Mouse (Mus musculus): ENCODE measurements around the gene Alyref.

Gene Alyref

DNA sequence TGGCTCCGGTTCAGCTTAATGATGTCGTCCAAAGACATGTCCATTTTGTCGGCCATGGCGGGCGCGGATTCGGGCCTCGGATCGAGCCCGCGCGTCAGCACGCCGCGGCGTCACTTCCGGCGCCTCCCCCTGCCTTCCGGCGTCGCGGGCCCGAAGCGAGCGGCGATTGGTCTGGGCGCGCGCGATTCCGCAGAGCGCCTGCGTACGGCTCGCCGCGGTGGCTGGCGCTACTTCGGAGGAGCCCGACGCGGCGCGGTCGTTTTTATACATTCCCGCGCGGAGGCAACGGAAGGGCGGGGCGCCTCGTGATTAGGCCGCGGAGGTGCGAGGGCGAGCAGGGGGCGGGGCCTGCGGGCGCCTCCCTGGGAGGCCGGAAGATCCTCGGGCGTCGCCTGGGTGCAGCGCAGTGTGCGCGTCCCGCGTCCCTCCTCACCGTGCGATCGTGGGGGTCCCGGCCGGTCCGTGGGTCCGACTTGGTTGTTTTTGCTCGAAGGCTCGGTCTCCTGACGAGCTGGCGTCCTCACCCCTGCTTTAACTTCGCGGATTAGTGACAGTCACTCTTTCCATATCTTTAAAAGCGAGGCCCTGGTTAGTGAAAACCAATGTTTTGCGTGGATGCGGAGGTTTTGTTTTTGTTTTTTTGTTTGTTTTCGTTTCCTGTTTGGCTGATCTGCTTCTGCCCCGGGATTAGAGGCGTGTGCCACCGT lies at the start of gene Alyref, which contains the start of gene Anapc11:
TSS of gene Alyref (minus strand) at position 83 of the 707 bp plus-strand sequence.
TSS of gene Anapc11 (plus strand) at position 139 of the 707 bp plus-strand sequence.
- peak; percentile 88 to 94 for DNase-seq (ENCODE audit: low spot score in 2 of 2)

DNA sequence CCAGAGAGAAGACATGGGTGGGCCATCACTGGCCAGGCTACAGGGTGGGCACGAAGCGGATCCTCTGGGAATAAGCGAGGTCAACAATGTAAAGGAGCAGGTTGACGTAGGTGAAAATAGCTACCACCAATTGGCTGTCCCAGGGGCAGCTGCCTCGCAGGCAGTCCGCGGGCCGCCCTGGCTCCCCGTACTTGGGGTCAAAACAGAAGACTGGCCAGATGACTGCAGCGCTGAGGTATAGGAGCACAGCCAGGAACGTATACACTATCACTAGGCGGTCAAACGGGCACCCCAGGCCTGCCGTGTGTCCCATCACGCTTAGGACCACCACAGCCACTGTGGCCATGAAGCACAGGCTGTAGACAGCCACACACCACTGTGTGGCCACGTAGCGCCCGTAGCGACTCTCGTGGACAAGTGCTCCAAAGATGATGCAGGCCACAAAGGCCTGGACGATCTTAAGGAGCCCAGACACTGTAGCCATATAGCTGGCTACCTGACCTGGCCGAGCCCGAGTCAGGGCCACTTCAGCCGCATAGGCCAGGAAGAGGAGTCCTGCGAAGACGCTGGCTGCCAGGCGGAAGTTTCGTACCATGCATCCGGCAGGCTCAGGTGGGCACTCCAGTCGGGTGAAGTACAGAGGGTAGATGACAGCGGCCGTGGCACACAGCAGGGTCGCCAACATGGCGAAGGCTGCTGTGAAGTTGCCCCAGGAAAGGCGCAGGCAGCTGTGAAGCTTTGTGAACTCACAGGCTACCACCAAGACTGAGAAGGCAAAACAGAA lies 49.1 kb upstream of the Alyref start:
- DNase-seq (ENCODE audit: low spot score in 2 of 2) = no peak

DNA sequence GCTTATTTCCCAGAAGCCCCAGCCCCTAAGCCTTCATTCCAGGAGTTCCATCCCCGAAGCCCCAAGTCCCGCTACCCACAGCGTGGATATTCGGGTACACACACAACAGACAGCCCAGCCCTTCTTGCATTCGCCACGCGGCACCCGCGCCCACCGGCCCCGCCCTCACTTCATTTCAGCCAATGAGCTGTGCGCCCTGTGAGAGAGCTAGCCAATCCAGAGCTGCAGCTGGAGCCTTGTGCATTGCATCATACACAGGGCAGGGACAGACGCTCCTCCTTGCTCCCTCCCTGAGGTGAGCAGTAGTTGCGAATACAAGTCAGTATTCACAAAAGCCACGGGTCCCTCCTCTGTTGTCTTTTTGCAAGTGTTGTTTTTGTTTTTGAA lies 45.4 kb upstream of the Alyref start, which contains the start of gene Pycr1:
TSS of gene Pycr1 (minus strand) at position 169 of the 387 bp plus-strand sequence.
- peak; percentile 92 to 95 for DNase-seq (ENCODE audit: low spot score in 2 of 2)

DNA sequence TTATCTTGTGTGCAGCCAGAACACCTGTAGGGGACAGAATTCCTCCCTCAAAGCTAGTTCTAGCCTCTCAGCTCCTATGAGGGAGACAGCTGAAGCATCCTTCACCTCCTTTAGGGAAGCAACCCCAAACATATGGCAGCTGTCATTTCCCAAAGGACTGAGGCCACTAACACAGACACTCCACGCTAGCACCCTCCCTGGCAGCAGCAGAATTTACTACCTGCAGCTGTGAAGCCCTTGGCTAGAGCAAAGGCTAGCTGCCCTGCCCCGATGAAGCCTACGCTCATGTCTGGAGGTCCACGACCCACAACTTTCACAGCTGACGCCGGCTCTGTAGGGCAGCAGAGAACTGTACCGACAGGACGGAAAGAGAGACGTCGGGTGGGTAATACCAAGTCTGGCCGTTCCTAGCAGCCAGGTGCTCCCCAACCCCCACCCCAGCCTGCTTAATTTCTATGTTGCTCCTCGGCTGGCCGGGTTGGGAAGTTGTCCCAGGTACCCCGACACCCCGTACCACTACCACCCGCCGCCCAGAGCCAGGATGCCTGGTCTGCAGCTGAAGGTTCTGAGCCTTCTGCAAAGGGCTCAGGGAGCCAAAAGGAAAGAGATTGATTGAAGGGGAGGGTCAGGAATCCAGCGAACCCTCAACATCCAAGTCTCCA lies 44.9 kb upstream of the Alyref start:
- DNase-seq (ENCODE audit: low spot score in 2 of 2) = no peak

DNA sequence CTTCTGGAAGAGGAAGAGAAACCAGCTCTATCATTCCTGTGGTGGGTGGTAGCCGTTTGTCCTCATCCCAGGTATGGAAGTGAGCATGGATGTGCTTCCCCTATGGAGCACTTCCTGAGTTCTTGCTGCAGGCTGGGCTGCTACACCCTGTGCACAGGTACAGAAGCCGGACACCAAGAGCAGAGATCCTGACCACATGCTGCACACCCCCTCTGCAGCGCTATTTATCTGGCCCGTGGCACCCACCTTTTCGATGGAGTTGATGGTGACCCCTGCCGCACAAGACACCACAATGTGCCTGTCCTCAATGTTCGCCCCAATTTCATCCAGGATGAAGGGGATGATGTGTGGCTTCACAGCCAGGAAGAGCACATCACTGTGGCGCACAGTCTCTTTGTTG lies 43.7 kb upstream of the Alyref start:
- no peak for DNase-seq (ENCODE audit: low spot score in 2 of 2)

DNA sequence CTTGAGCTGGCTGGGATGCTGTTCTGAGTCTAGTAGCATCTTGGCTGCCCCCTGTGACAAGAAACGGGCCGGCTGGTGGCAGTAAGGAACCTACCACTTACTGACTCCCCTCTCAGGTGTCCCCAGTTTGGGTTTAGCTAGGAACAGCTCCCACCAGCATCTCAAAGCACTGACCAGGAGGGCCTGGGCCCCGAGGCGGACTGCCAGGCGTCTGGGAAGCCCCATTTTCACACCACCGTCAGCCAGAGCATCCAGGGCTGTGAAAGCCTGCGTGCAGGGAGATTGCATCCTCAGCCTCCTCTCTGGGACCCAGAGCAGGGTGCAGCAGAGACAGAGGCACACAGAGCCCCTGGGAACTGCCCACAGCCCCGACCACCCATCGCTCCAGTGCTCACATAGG lies 43.1 kb upstream of the Alyref start:
- DNase-seq (ENCODE audit: low spot score in 2 of 2) = no peak

DNA sequence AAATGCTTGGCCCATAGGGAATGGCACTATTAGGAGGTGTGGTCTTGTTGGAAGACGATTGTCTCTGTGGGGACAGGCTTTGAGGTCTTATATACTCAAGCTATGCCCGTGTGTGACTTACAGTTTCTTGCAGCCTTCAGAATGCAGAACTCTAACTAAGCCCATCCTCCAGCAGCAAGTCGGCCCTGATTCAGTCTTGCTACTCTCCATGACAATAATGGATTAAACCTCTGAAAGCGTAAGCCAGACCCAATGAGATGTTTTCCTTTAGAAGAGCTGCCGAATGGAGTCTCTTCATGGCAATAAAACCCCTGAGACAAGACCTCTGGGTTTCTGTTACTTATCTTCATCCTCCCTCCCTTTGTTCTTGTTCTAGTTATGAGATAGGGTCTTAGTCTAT lies 36.6 kb upstream of the Alyref start:
- DNase-seq (ENCODE audit: low spot score in 2 of 2) = no peak

DNA sequence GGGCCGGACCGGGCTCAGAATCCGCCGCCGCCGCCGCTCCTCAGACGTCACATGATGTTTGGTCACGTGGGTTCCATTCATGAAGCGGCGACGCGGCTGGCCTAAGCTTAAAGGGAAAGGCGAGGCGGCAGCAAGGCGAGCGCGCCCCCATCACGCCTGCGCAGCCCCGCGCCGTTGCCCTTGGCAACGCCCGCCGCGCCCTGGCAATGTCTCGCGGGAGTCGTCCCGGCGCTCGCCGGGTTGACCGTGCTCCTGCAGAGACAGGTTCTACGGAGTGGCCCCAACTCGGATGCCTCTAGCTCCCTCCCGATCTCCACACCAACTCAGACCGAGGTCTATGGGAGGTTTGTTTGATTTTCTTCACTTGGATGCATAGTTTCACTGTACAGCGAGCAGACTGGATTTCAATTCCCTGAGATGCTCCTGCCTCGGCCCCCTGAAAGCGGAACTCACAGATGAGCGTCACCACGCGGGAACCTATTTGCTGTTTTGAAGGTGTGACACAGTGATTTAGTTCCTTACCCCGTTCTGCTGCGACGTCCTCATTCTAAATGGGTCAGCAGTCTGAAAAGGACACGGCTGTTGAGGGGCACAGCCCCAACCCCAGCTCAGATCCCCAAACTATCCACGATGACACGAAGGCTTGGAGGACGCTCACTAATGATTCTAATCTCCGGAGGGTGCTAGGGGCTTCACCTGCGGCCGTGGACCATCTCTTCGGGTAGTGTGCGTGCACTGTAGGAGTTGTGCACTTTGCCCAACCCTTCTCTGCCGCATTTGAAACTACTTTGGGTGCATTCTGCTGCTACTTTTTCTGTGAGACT lies 35.6 kb upstream of the Alyref start, which contains the start of gene Mafg:
TSS of gene Mafg (minus strand) at position 81 of the 824 bp plus-strand sequence.
- DNase-seq (ENCODE audit: low spot score in 2 of 2) = peak; percentile 87 to 94

DNA sequence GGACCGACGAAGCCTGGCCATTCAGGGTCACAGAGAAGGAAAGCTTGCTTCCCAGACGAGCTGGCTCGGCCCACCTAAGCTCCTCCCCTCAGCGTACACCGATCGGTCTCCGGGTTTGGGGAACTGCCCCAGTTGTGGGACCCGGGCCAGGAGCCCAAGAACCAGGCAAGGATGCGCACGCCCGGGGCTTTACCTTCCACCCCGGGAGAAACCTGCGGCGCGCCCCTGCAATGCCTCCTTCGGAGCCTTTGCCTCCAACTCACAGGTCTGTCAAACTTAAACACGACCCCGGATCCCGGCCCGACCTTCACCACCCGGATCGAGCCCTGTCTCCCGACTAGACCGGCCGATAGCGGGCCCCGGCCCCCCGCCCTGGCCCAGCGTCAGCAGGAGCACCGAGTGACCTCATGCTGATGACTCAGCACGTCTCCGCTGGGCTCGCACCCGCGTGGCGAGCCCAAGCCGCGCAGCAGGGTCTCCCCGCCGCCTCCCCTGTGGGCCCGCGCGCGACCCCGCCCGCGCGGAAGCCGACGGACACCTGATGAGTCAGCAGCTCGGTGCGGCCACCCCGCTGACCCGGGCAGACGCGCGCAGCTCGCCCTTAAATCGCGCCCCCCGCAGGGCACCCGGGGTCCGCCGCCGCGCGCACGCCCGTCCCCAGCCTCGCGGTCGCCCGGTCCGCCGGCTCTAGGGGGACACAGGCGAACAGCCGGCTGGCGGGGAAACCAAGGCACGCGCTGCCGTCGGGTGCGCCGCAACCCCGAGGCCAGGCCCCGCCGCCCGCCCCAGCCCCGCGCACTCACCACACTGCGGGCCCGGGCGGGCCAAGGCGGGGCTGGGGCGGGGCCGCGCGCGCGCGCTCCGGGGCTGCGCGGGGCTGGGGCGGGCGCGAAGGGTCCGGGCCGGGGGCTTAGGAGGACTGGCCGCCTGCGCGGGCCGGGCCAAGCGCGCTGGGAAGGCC lies 34.7 kb upstream of the Alyref start:
- peak; percentile 51 to 52 for DNase-seq (ENCODE audit: low spot score in 2 of 2)

DNA sequence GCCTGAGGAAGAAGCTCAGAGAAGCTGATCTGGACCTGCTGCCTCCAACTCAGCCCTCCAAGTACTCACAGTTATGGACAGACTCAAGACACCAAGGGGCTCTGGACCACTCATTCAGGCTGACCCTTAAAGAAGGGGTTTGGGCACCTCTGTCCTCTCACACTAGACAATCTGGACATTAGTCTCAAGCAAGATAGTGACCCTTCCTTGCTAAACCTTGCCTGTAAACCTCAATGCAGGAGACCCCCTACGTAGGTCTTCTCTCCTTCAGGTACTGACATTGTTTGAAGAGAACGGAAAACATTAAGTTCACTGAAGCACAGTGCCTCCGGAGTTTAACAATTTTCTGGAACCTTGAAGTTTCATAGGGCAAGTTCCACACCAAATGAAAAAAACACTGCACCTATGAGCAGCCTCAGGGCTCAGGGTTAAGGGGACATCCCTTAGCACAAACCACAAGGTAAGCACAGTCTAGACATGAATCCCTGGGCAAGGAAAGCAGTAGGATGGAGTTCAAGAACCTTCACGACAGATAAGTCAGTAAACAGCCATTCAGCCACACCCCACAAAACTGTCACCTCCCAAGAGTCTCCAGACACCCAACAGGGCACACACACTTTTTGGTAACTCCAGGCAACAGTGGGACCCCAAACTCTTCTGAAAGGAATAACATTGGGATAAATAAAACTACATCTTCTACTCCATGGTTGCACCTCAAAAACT lies 33.7 kb upstream of the Alyref start:
- no peak for DNase-seq (ENCODE audit: low spot score in 2 of 2)

DNA sequence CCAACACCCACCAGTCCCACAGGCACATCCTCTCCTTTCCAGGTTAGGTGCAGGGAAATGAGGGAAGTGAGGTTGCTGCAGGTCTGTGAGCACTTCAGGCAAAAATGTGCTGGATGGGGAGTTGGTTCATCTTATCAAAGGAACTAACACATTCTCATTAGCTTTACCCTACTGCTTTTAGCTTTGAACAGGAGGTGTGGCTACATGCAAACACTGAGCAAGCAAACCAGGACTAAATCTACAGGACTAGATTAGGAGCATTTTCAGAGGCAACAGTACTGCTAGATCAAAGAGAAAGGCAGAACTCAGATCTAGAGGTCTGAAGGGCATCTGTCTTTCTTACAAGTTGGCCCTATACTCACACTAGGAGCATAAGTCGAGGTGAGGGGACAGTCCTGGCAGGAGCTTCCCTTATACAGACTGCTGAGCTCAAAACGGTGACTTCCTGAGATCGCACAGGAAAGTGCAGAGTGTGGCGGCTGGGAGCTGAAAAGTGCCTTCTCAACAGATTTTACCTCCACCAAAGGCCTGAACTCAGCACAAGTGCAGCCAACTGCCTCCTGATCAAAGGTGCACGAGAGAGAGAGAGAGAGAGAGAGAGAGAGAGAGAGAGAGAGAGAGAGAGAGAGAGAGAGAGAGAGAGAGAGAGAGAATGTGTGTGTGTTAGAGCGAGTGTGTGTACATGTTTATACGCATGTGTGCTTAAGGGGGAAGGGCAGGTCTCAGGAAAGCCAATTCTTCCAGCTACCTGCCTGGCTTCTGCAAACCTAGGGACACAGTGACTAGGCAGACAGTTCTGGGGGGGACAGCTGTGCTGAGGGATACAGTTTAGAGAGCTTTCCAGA lies 32.9 kb upstream of the Alyref start:
- DNase-seq (ENCODE audit: low spot score in 2 of 2) = no peak

DNA sequence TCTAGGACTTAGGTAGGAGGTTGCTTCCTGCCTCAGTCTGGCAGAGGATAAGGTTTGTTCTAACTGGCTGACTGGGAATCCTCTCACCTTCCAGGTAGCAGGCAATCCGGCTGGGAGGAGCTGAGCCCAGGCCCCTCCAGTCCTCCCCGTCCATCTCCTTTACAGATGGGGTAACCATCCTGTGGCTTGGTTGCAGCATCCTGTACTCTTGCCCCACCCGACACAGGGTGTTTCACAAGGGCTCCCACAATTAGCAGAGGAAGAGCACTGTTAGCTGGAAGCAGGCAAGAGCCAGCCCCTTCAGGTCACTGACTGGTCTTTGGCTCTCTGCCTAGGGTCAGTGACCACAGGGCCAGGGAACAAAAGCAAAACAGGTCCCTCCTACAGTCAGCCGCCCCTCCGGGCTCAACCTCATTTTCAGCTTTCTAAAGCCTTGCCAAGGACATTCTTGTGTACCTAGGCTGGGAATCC lies 32.3 kb upstream of the Alyref start:
- DNase-seq (ENCODE audit: low spot score in 2 of 2) = no peak

DNA sequence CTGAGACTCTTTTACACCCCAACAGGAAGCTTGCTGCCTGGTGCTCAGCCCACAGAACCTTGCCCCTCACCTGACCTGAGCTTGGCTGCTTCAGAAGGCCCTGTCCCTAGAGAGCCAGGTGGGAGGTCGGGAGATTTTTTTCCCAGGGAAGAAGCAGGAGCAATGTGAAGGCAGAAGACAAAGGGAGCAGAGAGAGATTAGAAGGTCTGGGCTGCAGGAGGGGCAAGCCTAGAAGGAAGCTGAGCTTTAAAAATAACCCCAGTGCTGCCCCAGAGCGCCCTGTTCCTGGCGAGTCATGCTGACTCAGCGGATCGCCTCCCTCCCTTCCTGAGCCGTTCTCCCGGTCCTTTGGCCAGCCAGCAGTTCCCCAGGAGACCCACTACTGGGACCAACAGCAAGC lies 31.7 kb upstream of the Alyref start:
- DNase-seq (ENCODE audit: low spot score in 2 of 2) = no peak

DNA sequence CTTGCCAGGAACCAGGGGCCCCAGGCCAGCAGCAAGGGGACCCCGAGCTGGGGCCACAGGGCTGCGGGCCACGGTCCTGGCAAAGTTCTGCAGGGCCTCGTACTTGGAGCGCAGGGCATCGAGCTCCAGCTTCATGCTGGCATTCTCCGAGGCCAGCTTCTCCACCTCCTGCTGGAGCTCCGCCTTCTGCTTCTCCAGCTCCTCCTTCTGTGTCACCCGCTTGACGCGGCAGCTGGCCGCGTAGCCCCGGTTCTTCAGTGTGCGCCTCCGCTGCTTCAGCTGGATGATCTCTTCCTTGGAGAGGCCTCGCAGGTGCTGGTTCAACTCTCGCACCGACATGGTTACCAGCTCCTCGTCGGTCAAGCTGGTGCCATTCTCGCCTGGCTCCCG lies 31.2 kb upstream of the Alyref start:
- no peak for DNase-seq (ENCODE audit: low spot score in 2 of 2)

DNA sequence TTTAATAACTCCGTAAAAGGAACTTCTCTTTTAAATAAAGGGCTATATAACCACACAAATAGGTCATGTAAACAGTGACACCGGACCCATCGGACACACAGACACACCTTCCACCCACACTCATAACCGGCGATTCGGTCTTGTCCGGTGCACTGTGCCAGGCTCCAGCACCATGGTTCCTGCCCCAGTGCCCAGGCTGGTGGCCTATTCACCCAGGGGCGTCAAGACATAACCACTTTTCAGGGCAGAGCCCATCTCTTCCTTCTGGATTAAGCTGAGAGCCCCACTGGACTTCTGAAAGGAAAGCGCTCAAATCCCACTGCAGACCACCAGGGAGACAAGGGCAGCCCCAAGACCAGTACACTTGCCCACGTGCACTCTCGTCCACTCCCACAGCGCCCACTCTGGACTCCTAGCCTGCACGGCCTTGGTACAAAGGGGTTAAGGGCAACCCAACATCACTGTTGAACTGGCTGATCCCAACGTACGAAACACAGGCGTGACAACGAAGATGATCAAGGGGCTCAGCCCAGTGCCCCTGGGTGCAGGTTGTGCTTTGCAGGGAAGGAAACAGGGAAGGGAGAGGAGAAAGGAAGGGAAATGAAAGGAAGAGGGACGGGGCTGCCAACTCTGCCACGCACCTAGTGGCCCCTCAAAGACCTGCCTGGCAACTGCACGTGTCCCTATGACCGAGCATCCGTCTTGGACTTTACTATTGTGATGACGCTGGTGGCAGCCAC lies 30.6 kb upstream of the Alyref start:
- no peak for DNase-seq (ENCODE audit: low spot score in 2 of 2)

DNA sequence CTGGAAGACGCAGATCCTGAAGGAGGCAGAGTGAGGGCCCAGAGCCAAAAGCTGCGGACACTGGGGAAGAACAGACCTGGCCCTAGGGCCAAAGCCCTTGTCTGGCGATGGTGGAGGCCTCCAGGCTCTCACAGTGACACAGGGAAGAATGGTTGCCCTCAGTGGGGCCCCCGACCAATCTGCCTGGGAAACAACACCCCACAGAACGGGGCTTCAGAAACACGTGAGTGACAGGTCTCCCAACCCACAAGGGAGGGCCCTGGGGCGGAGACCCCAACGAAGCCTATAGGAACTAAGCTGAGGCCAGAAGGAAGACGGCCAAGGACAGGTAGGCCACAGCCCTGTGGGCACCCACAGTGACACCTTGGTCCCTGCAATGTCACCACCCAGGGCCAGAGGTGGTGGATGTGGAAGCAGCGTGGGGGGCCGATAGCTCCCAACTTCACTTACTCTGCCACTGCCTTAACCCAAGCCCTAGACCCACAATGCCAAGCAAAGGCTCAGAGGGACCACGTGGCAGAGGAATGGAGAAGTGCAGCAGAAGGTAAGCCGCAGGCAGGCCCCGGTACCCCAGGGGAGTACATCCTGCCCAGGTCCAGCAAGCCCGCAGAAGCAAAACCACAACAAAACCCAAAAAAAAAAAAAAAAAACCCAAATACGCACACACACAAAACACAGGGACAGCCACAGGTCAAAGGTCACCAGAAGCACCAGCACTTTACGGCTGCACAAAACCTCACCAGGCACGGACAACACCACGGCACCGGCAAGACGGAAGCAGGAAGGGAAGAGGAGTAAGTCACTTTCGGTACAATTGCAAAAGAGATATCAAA lies 29.5 kb upstream of the Alyref start:
- DNase-seq (ENCODE audit: low spot score in 2 of 2) = no peak

Measured in frontal cortex, postnatal 36 days (tissue).